Mouse (Mus musculus) layer of hippocampus, adult 9-10 months (tissue): ENCODE measurements around the gene Gtf2h5.
A peak's percentile ranks its signal among the peaks of the same experiment; 100 is the strongest.

Source experiments
- DNase-seq: peaks from one replicate; pipeline ENCODE4 v3.0.0; 2022; ENCODE audit warnings: low spot score

The Gtf2h5 gene

GRCm38 (mm10) chr17:6079287-6080122 lies at the start of gene Gtf2h5, which contains the start of gene Serac1:
Gene Gtf2h5 (plus strand): TSS chr17:6079786.
Gene Serac1 (minus strand): TSS chr17:6079741.
- peak; percentile 91 for DNase-seq

GRCm38 (mm10) chr17:6035661-6036060 lies 43.9 kb upstream of the Gtf2h5 start:
- DNase-seq, result no peak

- DNase-seq, result no peak
These were observed 43.1 kb upstream of the Gtf2h5 start for GRCm38 (mm10) chr17:6036458-6036857.

- DNase-seq, result no peak
These were observed 42.7 kb upstream of the Gtf2h5 start for GRCm38 (mm10) chr17:6036872-6037271.

GRCm38 (mm10) chr17:6037507-6037906 lies 42.1 kb upstream of the Gtf2h5 start:
- DNase-seq, result no peak

GRCm38 (mm10) chr17:6052801-6053200 lies 26.8 kb upstream of the Gtf2h5 start:
- DNase-seq, result no peak

- DNase-seq, result peak; percentile 56
These were observed 24.6 kb upstream of the Gtf2h5 start for GRCm38 (mm10) chr17:6054934-6055355.

GRCm38 (mm10) chr17:6062793-6063192 lies 16.8 kb upstream of the Gtf2h5 start:
- no peak for DNase-seq

GRCm38 (mm10) chr17:6063532-6063931 lies 16.1 kb upstream of the Gtf2h5 start:
- DNase-seq, result no peak

GRCm38 (mm10) chr17:6066021-6066420 lies 13.6 kb upstream of the Gtf2h5 start:
- DNase-seq, result no peak

- no peak for DNase-seq
These were observed 12.0 kb upstream of the Gtf2h5 start for GRCm38 (mm10) chr17:6067613-6068012.

GRCm38 (mm10) chr17:6069866-6070265 lies 9.7 kb upstream of the Gtf2h5 start:
- DNase-seq, result no peak

GRCm38 (mm10) chr17:6073405-6073804 lies 6.2 kb upstream of the Gtf2h5 start:
- no peak for DNase-seq

- DNase-seq, result no peak
These were observed 3.8 kb downstream of the Gtf2h5 start for GRCm38 (mm10) chr17:6083323-6083890.

- no peak for DNase-seq
These were observed 12.0 kb downstream of the Gtf2h5 start for GRCm38 (mm10) chr17:6091604-6092003.

- no peak for DNase-seq
These were observed 16.0 kb downstream of the Gtf2h5 start for GRCm38 (mm10) chr17:6095579-6095978.

GRCm38 (mm10) chr17:6097884-6098283 lies 18.3 kb downstream of the Gtf2h5 start:
- no peak for DNase-seq

- no peak for DNase-seq
These were observed 22.7 kb downstream of the Gtf2h5 start for GRCm38 (mm10) chr17:6102287-6102686.

- DNase-seq, result no peak
These were observed 24.0 kb downstream of the Gtf2h5 start for GRCm38 (mm10) chr17:6103566-6103965.

- DNase-seq, result peak; percentile 72
These were observed 26.9 kb downstream of the Gtf2h5 start, which contains the start of gene Tulp4 for GRCm38 (mm10) chr17:6106361-6107014. Gene Tulp4 (plus strand): TSS chr17:6106437.

- no peak for DNase-seq
These were observed 27.5 kb downstream of the Gtf2h5 start for GRCm38 (mm10) chr17:6107015-6107601.

GRCm38 (mm10) chr17:6108175-6108574 lies 28.6 kb downstream of the Gtf2h5 start:
- no peak for DNase-seq
